Mouse (Mus musculus): ENCODE measurements around the gene Tmco4. TPM values are rescaled to one million over a fixed set of nuclear protein-coding genes. Genes with fewer than 3 reads are reported as not detected.
"Not testable (repeated sequence)": the region's sequence is repeated elsewhere in the genome, so short reads cannot be mapped to it uniquely, and the experiment has no call there.

Tmco4 gene
- polyA plus RNA-seq, 1 experiment from 2014 or later: 1.2 TPM

DNA sequence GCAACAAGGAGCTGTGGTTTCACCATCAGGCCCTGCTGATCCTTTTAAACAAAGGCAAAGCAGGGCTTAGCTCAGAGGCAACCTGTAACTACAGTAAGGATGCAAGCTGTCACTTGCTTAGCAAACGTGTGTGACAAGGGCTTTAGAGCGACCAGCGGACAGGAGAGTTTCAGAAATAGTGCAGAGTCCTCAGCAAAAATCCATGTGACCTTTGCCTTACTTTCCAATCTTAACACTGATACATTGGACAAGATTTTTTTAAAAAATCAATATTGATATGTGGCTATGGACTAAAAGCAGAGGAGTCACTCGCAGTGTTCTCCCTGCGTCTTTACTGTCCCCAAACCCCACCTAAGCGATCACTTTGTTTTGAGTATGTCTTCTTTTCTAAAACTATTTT lies 1.3 kb upstream of the Tmco4 start:
- no peak overlapping the region for H3K27ac ChIP-seq (ENCODE audit: low read length)
- WGBS: 92% methylated on average over 6 of the region's 6 CpGs

DNA sequence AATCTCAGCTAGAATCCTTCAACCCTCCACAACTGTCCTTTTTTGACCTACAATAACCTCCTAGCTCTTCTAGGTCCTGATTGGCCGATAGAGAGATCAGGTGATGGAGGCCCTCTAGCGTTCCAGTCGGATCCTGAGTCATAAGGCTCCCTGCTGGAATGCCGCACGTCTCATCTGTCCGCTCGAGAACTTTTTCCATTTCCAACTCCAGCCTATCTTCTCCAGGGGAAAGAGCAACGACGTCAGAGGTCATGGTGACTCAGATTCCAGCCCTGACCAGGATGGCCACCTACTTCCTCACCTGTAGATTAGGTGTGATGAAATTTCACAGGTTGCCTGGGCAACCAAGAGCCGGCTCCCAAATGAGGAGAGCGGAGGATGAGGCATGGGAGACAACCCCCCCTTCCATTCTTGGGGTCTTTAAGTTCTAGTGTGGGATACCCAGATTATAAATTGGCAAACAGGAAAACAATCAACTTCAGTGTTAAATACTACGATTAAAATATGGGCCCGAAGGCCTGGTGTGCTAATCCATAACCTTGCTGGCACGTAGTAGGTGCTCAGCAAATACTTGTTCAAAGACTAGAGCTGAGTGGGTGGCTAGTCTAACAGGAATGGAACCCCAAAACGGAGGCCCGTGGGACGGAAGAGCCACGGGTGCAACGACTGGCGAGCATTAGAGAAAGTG lies 405 bp upstream of the Tmco4 start:
- Histone ChIP-seq H3K36me3 (ENCODE audit: control insufficient read depth, insufficient read depth) (no peaks in the 10 kb centered on the region), H3K9me3 (ENCODE audit: control insufficient read depth, low read length) (no peaks in the 10 kb centered on the region), H3K4me3 (replicated peaks; ENCODE audit: low read length) (peak overlapping the region; percentile 49), H3K9ac (replicated peaks; ENCODE audit: low read depth, low read length) (peak overlapping the region; percentile 67), H3K27ac (ENCODE audit: low read length) (no peak overlapping the region), H3K27me3 (replicated peaks; ENCODE audit: control insufficient read depth, insufficient read depth, low read length) (no peaks in the 10 kb centered on the region), H3K4me1 (replicated peaks; ENCODE audit: control insufficient read depth, insufficient read depth, low read length) (peaks cover 7% of the 10 kb centered on the region), H3K4me2 (ENCODE audit: low read length) (peak overlapping the region; percentile 83)
- no peak for ATAC-seq
- WGBS: 24% methylated on average over 20 of the region's 20 CpGs

More for the DNA sequence above, 1.3 kb upstream of the Tmco4 start:
- H3K4me3 ChIP-seq (replicated peaks; ENCODE audit: low read length): no peak overlapping the region
- no peaks in the 10 kb centered on the region for H3K27me3 ChIP-seq (replicated peaks; ENCODE audit: control insufficient read depth, insufficient read depth, low read length)
- peaks cover 7% of the 10 kb centered on the region for H3K4me1 ChIP-seq (replicated peaks; ENCODE audit: control insufficient read depth, insufficient read depth, low read length)
- no peak for ATAC-seq
- no peaks in the 10 kb centered on the region for H3K36me3 ChIP-seq (ENCODE audit: control insufficient read depth, insufficient read depth)
- no peak overlapping the region for H3K9ac ChIP-seq (replicated peaks; ENCODE audit: low read depth, low read length)
- H3K9me3 ChIP-seq (ENCODE audit: control insufficient read depth, low read length): no peaks in the 10 kb centered on the region
- H3K4me2 ChIP-seq (ENCODE audit: low read length): no peak overlapping the region

DNA sequence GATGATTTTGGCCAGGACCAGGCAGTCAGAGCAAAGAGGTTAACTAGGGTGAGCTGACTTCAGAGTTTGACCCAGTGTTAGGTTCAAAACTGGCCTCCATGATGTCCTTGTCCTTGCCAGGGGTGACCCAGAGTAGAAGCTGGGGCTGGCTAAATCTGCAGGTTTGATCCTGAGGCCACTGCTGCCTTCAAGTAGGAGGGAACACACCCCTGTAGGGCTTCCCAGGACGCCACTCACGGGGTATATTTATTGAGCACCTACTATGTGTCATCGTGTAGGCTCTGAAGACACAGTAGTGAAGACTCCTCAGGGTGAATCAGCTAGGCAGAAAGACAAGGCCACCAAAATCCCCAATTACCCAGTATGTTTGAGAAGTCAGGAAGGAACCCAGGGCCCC lies 1.0 kb downstream of the Tmco4 start:
- no peak overlapping the region; the same call in 1 of the 2 replicates for H3K9ac ChIP-seq (replicated peaks; ENCODE audit: low read depth, low read length)
- no peaks in the 10 kb centered on the region for H3K36me3 ChIP-seq (ENCODE audit: control insufficient read depth, insufficient read depth)
- 66% methylated on average over 3 of the region's 3 CpGs for WGBS
- peak overlapping the region; percentile 83 for H3K4me2 ChIP-seq (ENCODE audit: low read length)
- peak; percentile 50; the same call in 1 of the 2 replicates for ATAC-seq
- peak overlapping the region; percentile 49 for H3K4me3 ChIP-seq (replicated peaks; ENCODE audit: low read length)
- H3K9me3 ChIP-seq (ENCODE audit: control insufficient read depth, low read length): no peaks in the 10 kb centered on the region
- H3K27me3 ChIP-seq (replicated peaks; ENCODE audit: control insufficient read depth, insufficient read depth, low read length): no peaks in the 10 kb centered on the region
- no peak overlapping the region for H3K27ac ChIP-seq (ENCODE audit: low read length)
- peaks cover 7% of the 10 kb centered on the region for H3K4me1 ChIP-seq (replicated peaks; ENCODE audit: control insufficient read depth, insufficient read depth, low read length)

DNA sequence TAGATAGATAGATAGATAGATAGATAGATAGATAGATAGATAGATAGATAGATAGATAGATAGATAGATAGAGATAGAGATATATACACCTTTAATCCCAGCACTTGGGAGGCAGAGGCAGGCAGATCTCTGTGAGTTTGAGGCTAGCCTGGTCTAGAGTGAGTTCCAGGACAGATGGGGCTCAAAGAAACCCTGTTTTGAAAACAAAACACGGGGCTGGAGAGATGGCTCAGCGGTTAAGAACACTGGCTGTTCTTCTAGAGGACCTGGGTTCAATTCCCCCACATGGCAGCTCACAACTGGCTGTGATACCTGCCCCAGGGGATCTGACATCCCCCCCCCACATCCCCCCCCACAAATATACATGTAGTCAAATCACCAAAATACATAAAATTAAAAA lies 1.9 kb downstream of the Tmco4 start:
- H3K27me3 ChIP-seq (replicated peaks; ENCODE audit: control insufficient read depth, insufficient read depth, low read length); H3K9me3 ChIP-seq (ENCODE audit: control insufficient read depth, low read length); H3K36me3 ChIP-seq (ENCODE audit: control insufficient read depth, insufficient read depth); H3K4me2 ChIP-seq (ENCODE audit: low read length); H3K4me1 ChIP-seq (replicated peaks; ENCODE audit: control insufficient read depth, insufficient read depth, low read length); H3K9ac ChIP-seq (replicated peaks; ENCODE audit: low read depth, low read length); H3K4me3 ChIP-seq (replicated peaks; ENCODE audit: low read length); ATAC-seq; H3K27ac ChIP-seq (ENCODE audit: low read length): not testable (repeated sequence)
- WGBS: 82% methylated on average over 2 of the region's 2 CpGs

DNA sequence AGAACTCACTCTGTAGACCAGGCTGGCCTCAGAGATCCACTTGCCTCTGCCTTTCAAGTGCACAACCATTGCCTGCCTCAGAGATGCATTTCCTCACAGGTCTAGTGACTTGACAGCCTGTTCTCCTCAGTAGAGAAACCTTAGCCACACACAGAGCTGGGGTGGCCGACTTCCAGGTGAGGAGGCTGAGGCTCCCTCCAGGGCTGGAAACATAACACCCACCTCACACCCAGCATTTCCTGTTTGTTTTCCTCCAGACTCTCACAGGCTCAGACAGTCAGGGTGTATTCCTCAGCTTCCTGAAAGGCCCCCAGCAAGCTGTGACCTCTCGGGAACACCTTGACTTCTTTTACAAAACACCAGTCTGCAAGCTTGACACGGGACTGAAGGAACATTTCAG lies 2.5 kb downstream of the Tmco4 start:
- no peaks in the 10 kb centered on the region for H3K36me3 ChIP-seq (ENCODE audit: control insufficient read depth, insufficient read depth)
- 82% methylated on average over 3 of the region's 3 CpGs for WGBS
- no peak overlapping the region for H3K9ac ChIP-seq (replicated peaks; ENCODE audit: low read depth, low read length)
- no peak overlapping the region for H3K4me3 ChIP-seq (replicated peaks; ENCODE audit: low read length)
- no peak overlapping the region for H3K27ac ChIP-seq (ENCODE audit: low read length)
- no peaks in the 10 kb centered on the region for H3K9me3 ChIP-seq (ENCODE audit: control insufficient read depth, low read length)
- no peak for ATAC-seq
- H3K4me2 ChIP-seq (ENCODE audit: low read length): no peak overlapping the region
- peaks cover 7% of the 10 kb centered on the region for H3K4me1 ChIP-seq (replicated peaks; ENCODE audit: control insufficient read depth, insufficient read depth, low read length)
- no peaks in the 10 kb centered on the region for H3K27me3 ChIP-seq (replicated peaks; ENCODE audit: control insufficient read depth, insufficient read depth, low read length)

DNA sequence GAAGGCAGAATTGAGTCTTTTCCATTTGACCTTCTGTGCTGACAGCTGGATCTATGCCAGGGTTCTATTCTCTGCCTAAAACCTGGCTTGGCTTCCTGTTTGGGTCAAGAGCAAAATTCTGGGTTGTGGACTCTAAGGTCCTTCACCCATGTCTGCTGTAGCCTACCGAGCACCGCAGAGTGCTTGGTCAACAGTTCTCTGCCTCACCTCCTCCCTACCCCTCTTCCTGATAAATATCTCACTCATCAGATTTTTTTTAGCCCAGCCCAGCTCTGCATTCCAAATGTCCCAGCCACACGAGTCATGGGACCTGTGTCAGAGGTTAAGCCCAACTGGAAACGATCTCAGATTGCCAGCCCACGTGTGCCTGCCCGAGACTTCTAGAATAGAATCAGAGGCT lies 3.4 kb downstream of the Tmco4 start:
- no peak overlapping the region for H3K4me3 ChIP-seq (replicated peaks; ENCODE audit: low read length)
- no peak for ATAC-seq
- 84% methylated on average over 6 of the region's 6 CpGs for WGBS
- no peak overlapping the region for H3K27ac ChIP-seq (ENCODE audit: low read length)
- peaks cover 7% of the 10 kb centered on the region for H3K4me1 ChIP-seq (replicated peaks; ENCODE audit: control insufficient read depth, insufficient read depth, low read length)
- H3K36me3 ChIP-seq (ENCODE audit: control insufficient read depth, insufficient read depth): no peaks in the 10 kb centered on the region
- H3K9me3 ChIP-seq (ENCODE audit: control insufficient read depth, low read length): no peaks in the 10 kb centered on the region
- H3K9ac ChIP-seq (replicated peaks; ENCODE audit: low read depth, low read length): no peak overlapping the region
- no peaks in the 10 kb centered on the region for H3K27me3 ChIP-seq (replicated peaks; ENCODE audit: control insufficient read depth, insufficient read depth, low read length)
- no peak overlapping the region for H3K4me2 ChIP-seq (ENCODE audit: low read length)

DNA sequence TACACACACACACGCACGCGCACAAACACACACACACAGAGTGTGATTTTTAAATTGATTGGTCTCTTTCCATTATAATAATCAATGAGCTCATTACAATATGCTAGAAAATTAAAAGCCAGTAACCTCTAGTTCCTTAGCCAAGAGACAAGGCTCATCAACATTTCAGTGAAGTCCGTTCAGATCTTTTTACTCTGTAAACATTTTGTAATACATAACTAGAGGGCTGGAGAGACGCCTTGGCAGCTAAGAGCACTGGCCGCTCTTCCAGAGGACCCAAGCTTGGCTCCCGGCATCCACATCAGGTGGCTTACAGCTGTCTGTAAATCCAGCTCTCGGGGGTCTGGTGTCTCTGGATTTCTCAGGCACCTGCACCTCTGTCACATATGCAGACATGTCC lies 7.3 kb downstream of the Tmco4 start:
- ATAC-seq: no peak
- H3K27ac ChIP-seq (ENCODE audit: low read length): no peak overlapping the region
- H3K9ac ChIP-seq (replicated peaks; ENCODE audit: low read depth, low read length): no peak overlapping the region
- no peaks in the 10 kb centered on the region for H3K27me3 ChIP-seq (replicated peaks; ENCODE audit: control insufficient read depth, insufficient read depth, low read length)
- no peaks in the 10 kb centered on the region; the same call in 1 of the 2 replicates for H3K9me3 ChIP-seq (ENCODE audit: control insufficient read depth, low read length)
- H3K4me3 ChIP-seq (replicated peaks; ENCODE audit: low read length): no peak overlapping the region
- H3K4me2 ChIP-seq (ENCODE audit: low read length): no peak overlapping the region
- 90% methylated on average over 8 of the region's 8 CpGs for WGBS
- H3K4me1 ChIP-seq (replicated peaks; ENCODE audit: control insufficient read depth, insufficient read depth, low read length): no peaks in the 10 kb centered on the region
- H3K36me3 ChIP-seq (ENCODE audit: control insufficient read depth, insufficient read depth): no peaks in the 10 kb centered on the region

DNA sequence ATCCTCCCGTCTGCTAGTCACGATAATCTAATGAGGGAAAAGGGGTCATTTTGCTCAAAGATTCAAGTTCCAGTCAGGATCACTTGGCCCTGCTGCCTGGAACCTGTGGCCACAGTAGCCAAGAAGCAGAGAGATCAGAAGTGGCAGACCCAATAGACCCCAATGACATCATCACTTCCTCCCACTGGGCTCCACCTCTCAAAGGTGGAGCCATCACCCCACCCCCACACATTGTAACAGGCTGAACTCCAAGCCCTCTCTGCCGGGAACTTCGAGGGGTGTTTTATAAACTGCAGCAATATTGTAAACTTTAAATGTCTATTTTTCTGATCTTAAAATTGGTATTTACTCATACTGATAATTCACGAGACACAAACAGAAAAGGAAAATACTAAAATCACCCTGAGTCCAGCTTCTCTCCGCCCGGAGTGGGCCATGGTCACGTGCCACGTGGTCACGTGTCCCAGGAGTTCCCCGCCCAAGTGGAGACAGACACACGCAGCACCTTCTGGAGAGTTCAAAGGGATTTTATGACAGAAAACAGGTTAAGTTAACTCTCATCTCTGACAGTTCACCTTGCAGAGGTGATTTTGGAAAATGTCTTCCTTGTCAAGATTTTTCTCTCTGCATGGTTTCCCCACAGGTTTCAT lies 8.2 kb downstream of the Tmco4 start:
- 26% methylated on average over 12 of the region's 12 CpGs for WGBS
- H3K4me3 ChIP-seq (replicated peaks; ENCODE audit: low read length): no peak overlapping the region
- ATAC-seq: no peak
- H3K4me1 ChIP-seq (replicated peaks; ENCODE audit: control insufficient read depth, insufficient read depth, low read length): no peaks in the 10 kb centered on the region
- H3K9me3 ChIP-seq (ENCODE audit: control insufficient read depth, low read length): no peaks in the 10 kb centered on the region; the same call in 1 of the 2 replicates
- no peaks in the 10 kb centered on the region for H3K36me3 ChIP-seq (ENCODE audit: control insufficient read depth, insufficient read depth)
- H3K27me3 ChIP-seq (replicated peaks; ENCODE audit: control insufficient read depth, insufficient read depth, low read length): no peaks in the 10 kb centered on the region
- no peak overlapping the region for H3K4me2 ChIP-seq (ENCODE audit: low read length)
- no peak overlapping the region for H3K9ac ChIP-seq (replicated peaks; ENCODE audit: low read depth, low read length)
- H3K27ac ChIP-seq (ENCODE audit: low read length): no peak overlapping the region

DNA sequence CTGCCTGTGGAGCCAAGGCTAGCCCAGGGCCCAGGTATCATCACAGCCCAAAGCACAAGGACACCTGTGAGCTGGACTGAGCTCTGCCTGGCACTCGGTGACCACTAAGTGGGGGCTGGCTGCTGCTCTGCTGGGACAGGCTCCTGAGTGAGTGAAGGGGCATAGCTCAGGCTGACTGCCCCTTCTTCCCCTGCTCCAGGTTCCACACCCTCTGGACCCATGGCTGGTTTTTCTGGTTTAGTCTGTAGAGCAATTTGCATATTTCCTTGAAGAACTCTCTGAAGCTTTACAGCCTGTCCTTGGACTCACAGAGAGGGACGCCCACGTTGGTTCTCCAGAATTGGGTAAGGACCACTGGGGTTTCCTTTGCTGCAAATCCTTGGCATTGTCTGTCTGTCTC lies 10.7 kb downstream of the Tmco4 start:
- Histone ChIP-seq H3K27me3 (replicated peaks; ENCODE audit: control insufficient read depth, insufficient read depth, low read length) (no peaks in the 10 kb centered on the region), H3K4me3 (replicated peaks; ENCODE audit: low read length) (no peak overlapping the region), H3K9ac (replicated peaks; ENCODE audit: low read depth, low read length) (no peak overlapping the region), H3K36me3 (ENCODE audit: control insufficient read depth, insufficient read depth) (no peaks in the 10 kb centered on the region), H3K27ac (ENCODE audit: low read length) (no peak overlapping the region), H3K9me3 (ENCODE audit: control insufficient read depth, low read length) (no peaks in the 10 kb centered on the region; the same call in 1 of the 2 replicates), H3K4me1 (replicated peaks; ENCODE audit: control insufficient read depth, insufficient read depth, low read length) (no peaks in the 10 kb centered on the region), H3K4me2 (ENCODE audit: low read length) (no peak overlapping the region)
- ATAC-seq: no peak
- WGBS: 75% methylated on average over 3 of the region's 3 CpGs
